Mouse (Mus musculus) adrenal gland, postnatal 10 days (tissue): ENCODE measurements around the gene Thoc6. TPM values are rescaled to one million over a fixed set of nuclear protein-coding genes. Genes with fewer than 3 reads are reported as not detected.
A peak's percentile ranks its signal among the peaks of the same experiment; 100 is the strongest.

Experiments
- DNase-seq: peaks from one replicate; pipeline ENCODE4 v3.0.0; 2021; ENCODE audit warnings: mixed read lengths
- total RNA-seq, 2 experiments: library from RNA; stranded (reverse); gene quantifications; 2 replicates each; pipeline ENCODE4 v1.2.3; 2021

Gene Thoc6
- total RNA-seq, 2 experiments from 2014 or later, result 25.6 to 28.0 TPM

- no peak for DNase-seq
Observed at GRCm38 (mm10) chr17:23631241-23631640, 42.4 kb downstream of the Thoc6 start.

- peak; percentile 92 for DNase-seq
Observed at GRCm38 (mm10) chr17:23630195-23631020, 43.3 kb downstream of the Thoc6 start.

- DNase-seq, result no peak
Observed at GRCm38 (mm10) chr17:23627813-23628212, 45.9 kb downstream of the Thoc6 start.

GRCm38 (mm10) chr17:23620351-23620750 lies 53.3 kb downstream of the Thoc6 start:
- no peak for DNase-seq

Other genes starting within 250 kb of the Thoc6 start
- gene Vmn2r117, start 194.2 kb downstream of the Thoc6 start, total RNA-seq, result not detected
- gene Zfp213, start 109.6 kb downstream of the Thoc6 start, total RNA-seq, result 1 to 10 TPM; 7.9 to 8.0 TPM
- 10 to 100 TPM; 10.6 to 12.5 TPM for gene Zfp13, start 74.4 kb downstream of the Thoc6 start, total RNA-seq
- gene Zscan10, start 73.0 kb downstream of the Thoc6 start, total RNA-seq, result not detected
- gene Mmp25, start 28.6 kb downstream of the Thoc6 start, total RNA-seq, result under 1 TPM; 0.54 to 1.00 TPM
- gene Bicdl2, start 13.4 kb downstream of the Thoc6 start, total RNA-seq, result not detected
- gene Hcfc1r1, start 286 bp downstream of the Thoc6 start, total RNA-seq, result 100 to 1,000 TPM; 136 to 169 TPM
- gene Tnfrsf12a, start 3.6 kb upstream of the Thoc6 start, total RNA-seq, result 10 to 100 TPM; 40.4 to 80.3 TPM
- under 1 TPM in 1 of 2 experiments, not detected in 1; 0.75 TPM for gene Cldn6, start 5.4 kb upstream of the Thoc6 start, total RNA-seq
- gene Cldn9, start 10.1 kb upstream of the Thoc6 start, total RNA-seq, result not detected
- gene 1520401A03Rik, start 48.9 kb upstream of the Thoc6 start, total RNA-seq, result 1 to 10 TPM in 1 of 2 experiments, under 1 TPM in 1; 0.67 to 1.1 TPM
- 10 to 100 TPM in 1 of 2 experiments, 1 to 10 TPM in 1; 9.1 to 12.8 TPM for gene Pkmyt1, start 52.5 kb upstream of the Thoc6 start, total RNA-seq
- 10 to 100 TPM; 12.6 to 14.9 TPM for gene Paqr4, start 67.0 kb upstream of the Thoc6 start, total RNA-seq
- not detected for gene Kremen2, start 72.0 kb upstream of the Thoc6 start, total RNA-seq
- gene Flywch1, start 97.7 kb upstream of the Thoc6 start, total RNA-seq, result 10 to 100 TPM; 43.9 to 49.0 TPM
- 1 to 10 TPM; 8.0 to 9.5 TPM for gene Flywch2, start 112.2 kb upstream of the Thoc6 start, total RNA-seq
- 100 to 1,000 TPM; 365 to 601 TPM for gene Srrm2, start 116.7 kb upstream of the Thoc6 start, total RNA-seq
- 100 to 1,000 TPM; 333 to 378 TPM for gene Elob, start 155.3 kb upstream of the Thoc6 start, total RNA-seq
- not detected for gene Prss33, start 162.2 kb upstream of the Thoc6 start, total RNA-seq
- gene Prss32, start 170.0 kb upstream of the Thoc6 start, total RNA-seq, result not detected
- under 1 TPM; 0.21 to 0.58 TPM for gene Prss41, start 170.3 kb upstream of the Thoc6 start, total RNA-seq
- gene Prss21, start 194.2 kb upstream of the Thoc6 start, total RNA-seq, result not detected
- gene Dcpp1, start 207.0 kb upstream of the Thoc6 start, total RNA-seq, result not detected
- not detected for gene Dcpp2, start 207.0 kb upstream of the Thoc6 start, total RNA-seq
- gene Dcpp3, start 243.6 kb upstream of the Thoc6 start, total RNA-seq, result not detected